Mouse (Mus musculus): Measurements from ENCODE around the gene Izumo1r.

The Izumo1r gene

DNA sequence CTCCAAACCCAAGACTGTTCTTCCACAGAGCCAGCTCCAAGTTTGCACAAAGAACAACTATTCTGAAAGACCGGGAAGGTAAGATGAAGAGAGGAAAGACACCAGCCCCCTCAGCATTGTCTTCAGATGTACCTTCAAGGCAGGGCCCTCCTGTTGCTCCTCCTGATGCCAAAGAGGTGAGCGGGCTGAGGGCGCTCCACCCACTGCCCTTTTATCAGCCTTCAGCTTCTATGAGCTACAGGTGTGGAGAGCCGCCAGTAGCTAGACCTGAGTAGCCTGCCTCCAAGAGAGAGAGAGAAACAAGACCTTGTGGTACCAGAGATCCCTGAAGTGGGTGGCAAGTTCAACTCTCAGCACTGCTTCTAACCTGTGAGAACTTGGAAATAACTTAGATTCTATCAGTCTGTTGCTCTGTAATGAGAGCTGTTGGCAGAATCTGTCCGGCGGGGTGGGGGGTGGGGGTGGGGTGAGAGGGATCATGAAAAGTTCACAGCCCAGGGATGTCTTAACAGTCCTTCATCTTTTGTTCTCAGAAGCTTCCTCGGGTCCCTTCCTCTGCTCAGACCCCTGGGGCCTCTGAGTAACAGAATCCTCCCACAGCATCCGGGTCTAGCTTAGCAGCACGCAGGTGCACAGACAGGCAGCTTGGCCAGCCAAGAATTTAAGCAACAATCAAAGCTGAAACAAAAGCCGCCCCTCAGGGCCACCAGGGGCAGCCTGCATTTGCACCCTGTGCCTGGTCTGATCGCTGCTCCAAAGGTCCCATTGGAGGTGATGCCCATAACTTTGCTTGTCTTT lies at the start of gene Izumo1r:
TSS of gene Izumo1r (minus strand) at position 369 of the 798 bp plus-strand sequence.
- DNase-seq: peak; percentile 41 to 43

DNA sequence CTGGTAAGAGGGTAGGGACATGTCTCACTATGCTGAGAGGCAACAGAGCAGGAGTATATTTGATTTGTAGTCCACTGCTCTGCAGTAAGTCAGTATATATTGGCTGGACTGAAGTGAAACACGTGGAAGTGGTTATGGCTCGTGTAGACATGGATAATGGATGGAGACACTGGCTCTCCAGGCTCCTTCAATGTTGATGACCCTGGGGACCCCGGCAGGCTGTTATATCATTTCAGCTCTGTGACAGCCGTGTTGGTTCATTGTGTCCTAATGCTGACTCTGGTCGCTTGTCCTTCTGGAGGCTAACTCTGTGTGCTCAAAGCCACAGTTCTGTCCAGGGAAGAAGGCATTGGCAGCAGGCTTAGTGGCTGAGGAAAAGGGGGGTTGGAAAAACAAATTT lies 47.3 kb upstream of the Izumo1r start:
- no peak for DNase-seq

DNA sequence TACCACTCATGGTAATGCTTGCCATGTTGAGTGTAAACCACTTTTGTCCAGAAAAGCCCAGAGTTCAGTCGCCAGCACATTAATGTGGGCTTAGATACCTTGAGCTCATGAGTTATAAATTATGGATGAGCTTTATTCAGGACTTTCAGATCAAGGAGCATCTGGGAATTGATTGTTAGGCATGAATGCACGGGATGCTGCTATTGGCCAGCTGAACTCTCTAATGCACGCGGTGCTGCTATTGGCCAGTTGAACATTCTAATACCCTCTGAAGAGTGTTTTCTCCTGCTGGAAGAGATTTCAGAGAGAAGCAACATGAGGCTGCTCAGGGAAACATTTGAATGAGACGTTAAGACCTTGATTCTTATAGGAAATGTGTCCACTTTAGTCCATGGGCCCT lies 45.1 kb upstream of the Izumo1r start:
- no peak for DNase-seq

DNA sequence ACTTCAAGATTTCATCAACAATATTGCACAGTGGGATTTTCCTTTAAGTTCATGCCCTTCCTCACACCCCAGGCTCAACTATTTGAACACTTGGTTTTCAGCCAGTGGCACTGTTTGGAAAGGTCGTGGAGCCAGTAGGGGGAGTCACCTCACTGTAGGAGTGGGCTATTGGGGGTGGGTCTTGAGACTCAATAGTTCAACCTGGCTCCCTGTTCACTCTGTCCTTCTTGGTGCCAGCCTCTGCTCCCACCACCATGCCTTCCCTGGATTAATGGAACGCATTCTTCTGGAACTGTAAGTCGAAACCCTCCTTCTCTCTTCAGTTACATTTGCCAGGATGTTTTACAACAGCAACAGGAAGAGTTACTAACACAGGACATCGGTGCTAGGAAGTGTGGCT lies 42.9 kb upstream of the Izumo1r start:
- no peak for DNase-seq

DNA sequence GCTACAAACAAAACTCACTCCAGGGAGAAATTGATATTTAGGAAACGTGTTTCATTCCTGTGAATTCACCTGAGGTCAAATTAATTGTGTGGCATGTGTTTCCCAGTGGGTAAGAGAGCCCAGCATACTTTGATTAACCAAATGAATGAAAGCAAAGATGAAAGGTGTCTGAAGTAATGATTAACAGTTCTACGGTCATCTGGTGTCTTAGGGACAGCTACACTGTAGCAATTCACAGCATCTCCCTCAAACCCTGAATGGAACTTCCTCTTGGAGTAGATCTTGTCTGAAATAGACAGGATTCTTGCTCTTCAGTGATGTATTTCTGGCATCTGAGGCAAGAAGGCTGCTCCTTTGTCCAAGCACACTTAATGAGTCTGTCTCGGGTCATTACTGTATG lies 42.2 kb upstream of the Izumo1r start:
- no peak for DNase-seq

DNA sequence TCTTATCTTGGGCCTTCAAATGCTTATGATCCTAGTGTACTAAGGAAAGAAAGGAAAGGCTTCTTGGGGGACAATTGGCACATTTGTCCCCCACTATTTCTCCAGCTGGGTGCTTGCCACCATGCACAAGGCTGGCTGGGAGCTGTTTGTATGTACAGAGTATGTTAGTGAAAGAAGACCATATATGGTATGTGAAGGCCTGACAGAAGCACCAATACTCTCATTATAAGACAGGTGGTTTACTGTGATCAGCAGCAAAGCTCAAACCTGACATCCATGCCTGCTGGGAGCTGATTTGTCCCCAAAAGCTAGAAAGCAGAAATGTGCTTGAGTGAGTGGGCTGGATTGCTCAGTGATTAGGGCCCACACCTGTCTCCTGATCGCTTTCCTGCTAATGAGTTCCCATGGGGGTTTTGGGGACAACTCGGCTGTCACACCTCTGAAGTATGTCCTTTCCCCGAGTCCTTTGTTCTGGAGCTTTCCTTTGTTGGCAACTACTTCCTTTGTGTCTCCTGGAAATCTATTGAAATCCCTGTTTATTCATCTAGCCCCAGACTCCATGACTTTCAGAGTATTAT lies 38.5 kb upstream of the Izumo1r start:
- no peak for DNase-seq

DNA sequence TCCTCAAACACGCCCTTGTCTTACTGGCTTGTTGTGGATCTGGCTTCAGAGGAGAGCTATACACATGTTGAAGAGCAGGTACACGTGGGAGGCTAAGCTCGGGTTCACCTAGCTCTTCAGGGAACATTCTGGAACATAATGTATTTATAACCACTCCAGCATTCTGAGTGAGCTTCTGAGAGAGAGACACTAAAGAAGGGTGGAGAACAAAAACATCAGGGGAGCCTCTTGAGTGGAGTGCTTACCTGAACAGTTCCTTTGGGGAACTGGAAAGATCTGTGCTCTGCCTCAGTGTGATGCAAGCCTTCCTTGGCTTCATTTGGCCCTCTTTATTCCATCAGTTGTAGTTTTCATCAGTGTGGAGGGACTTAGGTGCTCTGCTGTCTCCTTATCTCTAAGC lies 35.9 kb upstream of the Izumo1r start:
- no peak for DNase-seq

DNA sequence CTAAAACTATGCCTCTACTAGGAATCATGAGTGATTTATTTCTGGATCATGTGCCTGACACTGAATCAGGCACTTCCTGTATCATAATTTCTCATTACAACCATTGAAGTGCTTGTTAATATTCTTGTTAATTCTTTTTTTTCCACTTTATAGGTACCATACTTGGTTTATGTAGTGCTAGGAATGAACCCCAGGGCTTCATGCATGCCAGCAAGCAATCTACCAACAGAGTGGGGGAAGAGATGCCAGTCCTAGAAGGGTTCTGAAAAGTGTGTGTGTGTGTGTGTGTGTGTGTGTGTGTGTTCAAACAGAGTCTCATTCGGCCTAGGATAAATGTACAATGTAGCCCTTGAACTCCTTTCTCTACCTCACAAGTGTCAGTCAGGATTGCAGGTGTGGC lies 33.6 kb upstream of the Izumo1r start:
- DNase-seq: no peak

DNA sequence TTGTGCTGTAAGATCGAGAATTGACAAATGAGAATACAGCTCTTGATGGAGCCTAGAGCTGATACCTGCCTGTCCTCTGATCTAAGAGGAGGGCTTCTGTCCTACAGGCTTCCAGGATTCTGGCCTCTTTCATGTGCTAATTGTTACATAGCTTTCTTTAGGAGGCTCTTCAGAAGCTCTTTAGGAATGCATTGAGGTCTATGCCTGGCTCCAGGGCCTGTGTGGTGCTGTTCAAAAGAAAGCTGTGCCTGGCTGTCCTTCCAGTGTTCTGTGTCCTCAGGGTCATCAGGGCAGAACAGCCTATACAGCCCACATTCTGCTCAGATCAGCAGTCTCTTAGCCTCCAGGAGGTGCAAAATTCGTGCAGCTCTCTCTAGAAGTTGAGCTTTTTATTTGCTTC lies 31.1 kb upstream of the Izumo1r start:
- DNase-seq: no peak

DNA sequence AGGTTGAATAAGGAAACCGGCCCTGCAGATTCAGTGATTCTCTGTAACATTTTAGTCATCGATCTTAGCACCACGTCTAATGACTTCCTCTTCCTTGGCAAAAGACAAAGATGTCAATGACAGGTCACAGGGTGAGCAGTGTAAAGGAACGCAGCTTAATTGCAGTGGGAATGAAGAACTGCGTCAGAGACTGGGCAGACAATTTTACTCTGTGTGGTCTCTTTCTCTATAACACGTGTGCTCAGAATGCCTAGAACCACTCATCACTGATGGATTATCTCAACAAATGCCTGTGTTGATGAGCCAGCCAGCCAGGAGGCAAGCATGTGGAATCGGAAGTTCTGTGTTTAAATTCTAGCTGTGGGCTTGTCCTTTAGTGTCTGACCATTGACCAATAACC lies 28.2 kb upstream of the Izumo1r start:
- DNase-seq: no peak

DNA sequence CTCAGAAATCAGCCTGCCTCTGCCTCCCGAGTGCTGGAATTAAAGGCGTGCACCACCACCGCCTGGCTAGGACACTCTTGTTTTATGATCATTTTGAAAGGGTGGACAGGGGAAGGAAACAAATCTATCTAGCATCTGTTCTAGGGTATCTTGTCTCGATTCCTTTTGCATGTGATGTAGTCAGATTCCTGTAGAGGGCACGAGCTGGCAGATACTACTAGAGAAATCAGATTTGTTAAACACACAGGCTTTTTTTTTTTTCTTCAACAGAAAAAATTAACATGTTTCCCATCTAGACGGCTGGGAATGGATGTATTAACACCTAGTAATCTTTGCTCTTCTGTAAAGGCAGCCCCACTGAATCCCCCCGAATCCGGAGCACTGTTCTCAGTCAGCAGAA lies 27.5 kb upstream of the Izumo1r start:
- no peak for DNase-seq

DNA sequence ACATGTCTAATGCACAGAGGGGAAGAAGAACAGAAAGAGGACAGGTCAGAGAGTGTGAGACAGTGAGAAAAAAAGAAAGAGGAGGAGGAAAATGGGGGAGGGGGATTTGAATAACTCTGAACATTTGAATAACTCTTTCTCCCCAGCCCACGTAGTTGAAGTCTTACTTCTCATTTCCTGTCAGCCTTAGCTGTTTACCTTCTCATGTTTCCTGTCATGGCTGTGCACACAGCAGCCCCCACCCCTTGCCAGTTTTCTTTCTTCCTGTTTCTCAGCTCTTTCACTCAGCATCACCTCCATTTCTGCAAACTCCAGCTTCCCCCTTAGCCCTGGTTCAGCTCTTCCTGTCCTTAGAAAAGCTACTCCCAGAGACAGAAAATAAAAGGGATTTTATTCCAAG lies 22.8 kb upstream of the Izumo1r start:
- DNase-seq: peak; percentile 46 to 63

DNA sequence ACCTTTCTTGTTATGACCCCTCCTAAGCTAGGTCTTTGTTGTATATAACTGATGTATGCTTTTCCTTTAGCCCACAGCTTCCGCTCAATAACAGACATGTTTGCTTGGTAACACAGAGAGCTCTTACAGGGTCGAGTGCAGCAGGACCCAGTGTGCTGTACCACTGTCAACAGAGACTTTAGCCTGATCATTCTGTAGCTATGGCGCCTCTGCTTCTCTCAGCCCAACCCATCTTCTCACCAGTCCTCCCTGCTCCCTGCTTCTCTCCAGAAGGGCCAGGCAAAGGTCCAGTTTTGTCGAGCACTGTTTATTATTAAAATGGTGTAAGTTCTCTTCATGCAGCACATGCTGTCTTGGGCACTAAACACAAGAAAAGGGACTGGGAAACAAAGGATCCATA lies 19.9 kb upstream of the Izumo1r start:
- DNase-seq: no peak

DNA sequence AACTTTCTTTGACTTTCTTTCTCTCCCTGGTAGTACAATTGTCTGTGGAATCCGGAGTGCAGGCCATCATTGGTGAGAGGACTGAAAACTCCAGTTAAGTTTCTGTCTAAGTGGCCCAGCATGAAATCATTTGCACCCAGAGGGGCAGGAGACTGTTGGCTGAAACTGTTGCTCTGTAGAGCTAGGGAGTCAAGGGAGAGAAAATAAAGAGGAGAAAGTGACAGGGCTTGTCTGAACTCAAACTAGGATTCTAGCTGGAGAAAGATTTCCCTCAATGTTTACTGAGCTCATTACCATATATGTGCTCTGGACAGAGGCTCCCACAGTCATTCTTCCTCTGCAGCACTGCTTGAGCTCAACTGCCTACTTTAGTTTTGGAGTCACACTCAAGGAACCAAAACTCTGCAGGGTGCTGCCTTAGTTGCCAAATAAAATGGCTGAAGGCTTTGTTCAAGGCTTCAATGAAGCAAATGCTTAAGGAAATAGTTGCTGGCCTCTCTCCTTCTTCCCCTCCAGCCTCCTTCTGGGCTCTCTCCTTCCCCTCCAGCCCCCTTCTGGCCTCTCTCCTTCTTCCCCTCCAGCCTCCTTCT lies 18.3 kb upstream of the Izumo1r start:
- DNase-seq: no peak

DNA sequence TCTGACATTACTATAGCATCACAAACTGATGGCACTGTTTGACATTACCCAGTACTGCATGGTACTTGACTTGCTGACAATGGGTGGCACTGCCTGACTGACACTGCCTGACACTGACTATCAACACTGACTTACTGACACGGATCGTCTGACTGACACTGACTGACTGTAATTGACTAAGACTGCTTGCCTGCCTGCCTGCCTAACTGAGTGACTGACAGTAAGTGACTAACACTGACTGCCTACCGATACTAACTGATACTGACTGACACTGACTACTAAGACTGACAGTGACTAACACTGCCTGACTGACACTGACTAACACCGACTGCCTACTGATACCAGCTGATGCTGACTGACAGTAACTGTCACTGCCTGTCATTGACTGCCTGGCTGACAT lies 17.5 kb upstream of the Izumo1r start:
- no peak for DNase-seq

DNA sequence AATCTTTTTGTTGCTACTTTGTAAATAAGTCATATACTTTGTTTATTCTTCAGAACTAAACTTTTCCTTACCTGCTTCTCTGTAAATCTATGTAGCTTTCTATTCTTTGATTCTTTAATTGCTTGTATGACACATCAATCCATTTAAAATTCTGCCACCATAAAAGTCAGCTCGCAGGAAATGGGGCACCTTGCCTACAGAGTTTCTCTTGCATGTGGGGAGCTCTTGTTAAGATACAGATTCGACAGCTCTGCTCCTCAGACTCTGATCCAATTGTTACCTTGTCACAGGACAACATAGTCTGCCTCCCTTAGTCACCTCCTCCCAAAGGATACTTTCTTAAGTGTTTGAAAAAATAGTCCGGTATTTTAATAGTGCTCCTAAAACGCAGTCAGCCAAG lies 16.9 kb upstream of the Izumo1r start:
- no peak for DNase-seq

DNA sequence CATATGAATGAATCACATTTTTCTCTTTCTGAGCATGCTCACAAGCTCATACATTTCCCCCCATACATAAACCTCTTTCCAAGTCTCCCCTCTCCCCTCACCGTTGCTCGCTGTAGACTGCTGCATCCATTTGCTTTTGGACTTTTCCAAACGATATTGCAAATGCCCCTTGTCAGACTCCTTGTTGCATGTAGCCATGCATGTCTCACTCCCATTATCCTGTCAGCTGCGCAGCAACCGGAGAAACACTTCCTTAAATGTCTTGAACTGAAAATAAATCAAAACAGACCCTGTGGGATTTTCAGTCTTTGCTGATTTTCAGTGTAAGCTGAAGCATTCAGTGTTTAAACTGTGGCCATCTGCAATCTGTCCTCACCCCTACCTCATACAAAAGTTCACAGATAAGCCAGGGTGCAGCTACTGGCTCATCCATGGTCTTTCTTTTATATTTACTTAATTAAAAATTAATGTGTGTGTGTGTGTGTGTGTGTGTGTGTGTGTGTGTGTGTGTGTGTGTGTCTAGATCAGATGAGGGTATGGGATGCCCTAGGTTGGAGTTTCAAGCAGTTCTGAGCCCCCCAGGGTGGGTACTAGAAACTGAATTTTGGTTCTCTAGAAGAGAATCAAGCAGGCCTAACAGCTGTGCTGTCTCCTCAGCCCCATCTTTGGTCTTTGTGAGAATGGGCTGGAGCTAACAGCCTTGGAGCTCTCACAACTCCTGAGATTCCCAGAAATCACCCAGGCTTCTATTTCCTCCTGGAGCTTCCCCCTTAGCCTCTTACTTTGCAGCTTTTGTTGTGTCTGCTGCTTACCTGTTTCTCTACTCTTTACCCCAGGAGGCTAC lies 15.3 kb upstream of the Izumo1r start:
- DNase-seq: no peak

DNA sequence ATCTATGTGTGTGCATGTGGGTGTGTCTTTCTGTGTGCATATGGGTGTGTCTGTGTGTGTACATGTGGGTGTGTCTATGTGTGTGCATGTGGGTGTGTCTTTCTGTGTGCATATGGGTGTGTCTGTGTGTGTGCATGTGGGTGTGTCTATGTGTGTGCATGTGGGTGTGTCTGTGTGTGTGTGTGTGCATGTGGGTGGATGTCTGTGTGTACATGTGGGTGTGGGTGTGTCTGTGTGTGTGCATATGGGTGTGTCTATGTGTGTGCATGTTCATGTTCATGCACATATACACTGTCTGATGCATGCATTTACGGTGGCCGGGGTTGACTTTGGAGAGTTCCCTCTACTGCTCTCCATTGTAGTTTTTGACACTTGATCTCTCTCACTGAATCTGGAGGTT lies 13.9 kb upstream of the Izumo1r start:
- DNase-seq: no peak

DNA sequence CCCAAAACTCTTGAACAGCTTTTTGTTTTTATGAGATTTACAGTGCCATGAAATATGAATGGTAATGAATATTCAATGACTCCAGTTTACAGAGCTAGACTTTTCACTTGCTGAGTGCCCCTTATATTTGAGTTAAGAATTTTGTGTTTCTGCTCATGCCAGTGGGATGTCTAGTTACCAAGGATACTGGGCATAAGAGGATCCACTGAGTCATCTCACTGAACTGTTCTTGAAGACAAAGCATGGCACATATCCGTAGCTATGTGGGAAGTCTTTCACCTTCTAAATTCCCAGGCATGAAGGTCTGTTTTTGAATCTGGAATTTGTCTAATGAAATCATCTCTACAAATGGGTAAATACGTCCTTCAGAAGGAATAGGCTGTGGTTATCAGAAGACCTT lies 8.3 kb upstream of the Izumo1r start:
- DNase-seq: no peak

DNA sequence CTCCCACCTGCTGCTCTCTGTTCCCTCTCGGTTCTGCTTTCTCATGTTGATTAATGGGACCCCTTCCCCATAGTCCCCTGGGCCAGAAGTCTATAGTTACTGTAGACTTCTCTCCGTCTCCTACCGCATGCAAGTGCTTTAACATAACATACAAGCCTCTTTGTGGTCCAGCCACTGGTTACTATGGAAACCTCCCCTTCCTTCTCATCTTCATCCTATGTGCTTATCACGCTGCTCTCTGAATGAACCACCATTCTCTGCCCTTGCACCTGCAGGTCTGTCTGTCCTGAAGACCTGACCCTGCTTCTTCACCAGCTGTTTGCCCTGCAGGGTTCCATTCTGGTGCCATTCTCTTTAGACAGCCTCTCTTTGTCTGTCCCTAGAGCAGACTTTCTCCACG lies 6.2 kb upstream of the Izumo1r start:
- DNase-seq: no peak

DNA sequence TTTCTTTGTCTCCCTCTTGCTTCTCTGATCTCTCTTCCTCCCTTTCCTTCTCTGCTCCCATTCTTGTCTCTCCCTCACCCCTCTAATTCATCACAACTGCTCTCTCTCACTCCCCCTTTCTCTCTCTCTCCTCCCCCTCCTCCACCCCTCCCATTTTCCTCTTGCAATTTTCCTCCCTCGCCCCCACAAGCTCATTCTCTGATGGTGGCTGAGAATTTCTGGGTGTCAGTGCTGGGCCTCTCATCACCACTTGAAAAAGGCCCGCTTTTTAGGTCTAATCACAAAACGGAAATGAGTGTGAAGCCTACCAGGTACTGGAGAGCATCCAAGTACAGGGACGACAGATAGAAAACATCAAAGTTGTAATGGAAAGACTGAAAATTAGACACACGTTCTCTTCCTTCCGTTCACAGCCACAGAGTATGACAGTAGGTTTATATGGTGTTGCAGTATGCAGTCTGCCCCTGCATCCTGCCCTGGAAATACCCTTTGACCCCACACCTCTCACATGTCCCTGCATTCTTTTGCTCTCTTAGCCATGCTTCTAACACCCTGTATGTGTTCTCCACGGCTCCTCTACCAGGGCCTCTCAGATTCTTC lies 4.2 kb upstream of the Izumo1r start:
- no peak for DNase-seq

DNA sequence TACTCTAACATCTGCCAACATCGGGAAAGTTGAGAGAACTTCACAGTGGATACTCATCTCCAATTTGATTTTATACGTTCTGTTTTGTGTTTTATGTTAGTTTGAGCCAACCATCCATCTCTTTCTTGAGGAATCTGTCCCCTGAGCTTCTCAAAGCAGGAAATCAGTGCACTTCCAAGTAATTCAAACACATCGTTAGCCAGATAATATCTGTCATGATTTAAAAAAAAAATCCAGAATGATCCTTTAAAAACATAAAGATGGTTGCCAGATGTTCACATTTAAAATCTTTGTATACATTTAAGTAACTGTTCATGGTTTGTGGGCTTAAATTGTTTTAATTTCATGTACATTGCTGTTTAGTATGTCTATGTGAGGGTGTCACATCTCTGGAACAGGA lies 2.2 kb upstream of the Izumo1r start:
- no peak for DNase-seq
